Mouse (Mus musculus): ENCODE measurements around the gene Gm44805. TPM values are rescaled to one million over a fixed set of nuclear protein-coding genes. Genes with fewer than 3 reads are reported as not detected.
A peak's percentile ranks its signal among the peaks of the same experiment; 100 is the strongest.

Gm44805 gene
- polyA plus RNA-seq, 1 experiment, result not detected

DNA sequence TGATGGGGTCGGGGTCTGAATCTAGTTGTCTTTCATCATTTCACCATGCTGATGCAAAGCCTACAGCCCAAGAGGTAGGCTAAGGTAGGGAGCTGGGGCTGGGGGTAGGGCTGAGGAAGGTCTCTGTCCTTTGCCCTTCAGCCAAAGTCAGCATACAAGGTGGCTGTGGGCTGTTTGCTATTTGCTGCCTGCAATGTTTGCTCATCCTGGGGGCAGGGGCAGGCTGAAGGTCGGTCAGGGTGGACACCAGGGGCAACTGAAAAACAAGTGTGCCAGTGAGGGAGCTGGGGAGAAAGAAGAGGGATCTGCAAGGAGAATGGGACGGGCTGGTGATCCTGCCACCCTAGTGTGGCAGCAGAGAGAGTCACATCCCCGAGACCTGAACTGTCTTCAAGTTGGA lies 4.2 kb upstream of the Gm44805 start:
- H3K9me3 ChIP-seq, result no peaks in the 10 kb centered on the region
- peaks cover 34% of the 10 kb centered on the region for H3K4me1 ChIP-seq
- H3K4me3 ChIP-seq (replicated peaks), result no peak overlapping the region
- TF ChIP-seq GATA1 (IDR thresholded peaks at IDR 0.05; ENCODE audit: borderline replicate concordance, low read length), result no peak
- TF ChIP-seq FLI1 (IDR thresholded peaks at IDR 0.05; ENCODE audit: low read length), result no peak
- no peaks in the 10 kb centered on the region for H3K36me3 ChIP-seq (replicated peaks; ENCODE audit: low read length)
- peaks cover 53% of the 10 kb centered on the region for H3K27me3 ChIP-seq (replicated peaks)

DNA sequence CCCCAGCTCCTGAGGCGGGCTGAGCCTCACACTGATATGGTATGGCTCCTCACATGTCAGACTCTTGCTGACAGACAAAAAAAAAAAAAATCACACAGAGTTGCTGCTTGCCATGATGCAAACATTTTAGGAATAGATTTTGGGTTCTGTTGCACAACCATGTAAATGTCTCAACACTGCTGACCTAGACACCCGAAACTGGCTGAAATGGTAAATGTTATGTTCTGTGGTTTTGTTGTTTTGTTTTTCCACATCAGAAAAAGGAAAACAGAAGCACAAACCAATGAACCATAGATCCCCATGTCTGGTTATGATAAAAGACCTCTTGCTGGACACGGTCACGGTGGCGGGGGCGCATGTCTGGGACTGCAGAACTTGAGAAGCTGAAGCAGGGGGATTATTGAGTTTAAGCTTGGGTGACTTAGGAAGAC lies 2.6 kb upstream of the Gm44805 start:
- peaks cover 32% of the 10 kb centered on the region for H3K4me1 ChIP-seq
- TF ChIP-seq GATA1 (IDR thresholded peaks at IDR 0.05; ENCODE audit: borderline replicate concordance, low read length) (no peak), FLI1 (IDR thresholded peaks at IDR 0.05; ENCODE audit: low read length) (no peak)
- no peaks in the 10 kb centered on the region for H3K9me3 ChIP-seq
- H3K4me3 ChIP-seq (replicated peaks), result no peak overlapping the region
- no peaks in the 10 kb centered on the region for H3K36me3 ChIP-seq (replicated peaks; ENCODE audit: low read length)
- H3K27me3 ChIP-seq (replicated peaks), result peaks cover 44% of the 10 kb centered on the region

DNA sequence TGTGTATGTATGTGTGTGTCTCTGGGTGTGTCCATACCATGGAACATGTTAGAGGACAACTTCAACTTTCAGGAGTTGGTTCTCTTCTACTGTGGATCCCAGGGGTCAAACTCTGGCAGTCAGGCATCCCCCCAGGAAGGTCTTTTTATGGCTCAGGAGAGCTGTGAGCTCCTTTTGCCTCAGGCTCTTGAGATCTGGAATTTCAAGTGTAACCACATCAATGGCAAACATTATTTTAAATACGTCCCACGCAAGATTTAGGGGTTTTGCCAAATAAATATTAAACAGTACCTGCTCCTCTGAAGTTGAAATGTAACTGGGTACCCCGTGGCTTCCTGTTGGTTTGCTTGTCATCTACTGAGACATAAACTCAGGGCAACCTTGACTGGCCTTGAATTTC lies 1.8 kb upstream of the Gm44805 start:
- TF ChIP-seq GATA1 (IDR thresholded peaks at IDR 0.05; ENCODE audit: borderline replicate concordance, low read length), result no peak
- peaks cover 31% of the 10 kb centered on the region for H3K4me1 ChIP-seq
- no peaks in the 10 kb centered on the region for H3K36me3 ChIP-seq (replicated peaks; ENCODE audit: low read length)
- no peak overlapping the region for H3K4me3 ChIP-seq (replicated peaks)
- peaks cover 46% of the 10 kb centered on the region for H3K27me3 ChIP-seq (replicated peaks)
- H3K9me3 ChIP-seq, result no peaks in the 10 kb centered on the region

DNA sequence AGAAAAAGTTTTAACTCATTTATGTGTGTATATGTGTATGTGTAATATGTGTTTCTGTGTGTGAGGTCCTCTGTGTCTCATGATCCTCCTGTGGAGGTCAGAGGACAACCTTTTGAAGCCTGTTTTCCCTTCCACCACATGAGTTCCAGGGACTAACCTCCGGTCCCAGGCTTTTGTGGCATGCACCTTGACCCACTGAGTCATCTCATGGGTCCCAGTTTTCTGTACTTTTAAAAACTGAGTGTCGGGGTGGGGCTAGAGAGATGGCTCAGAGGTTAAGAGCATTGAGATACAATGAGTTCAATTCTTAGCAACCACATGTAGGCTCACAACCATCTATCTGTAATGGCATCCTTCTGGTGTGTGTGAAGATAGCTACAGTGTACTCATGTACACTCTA lies 521 bp downstream of the Gm44805 start:
- TF ChIP-seq FLI1 (IDR thresholded peaks at IDR 0.05; ENCODE audit: low read length), result no peak
- no peak for TF ChIP-seq GATA1 (IDR thresholded peaks at IDR 0.05; ENCODE audit: borderline replicate concordance, low read length)
- no peaks in the 10 kb centered on the region for H3K9me3 ChIP-seq
- peaks cover 63% of the 10 kb centered on the region for H3K27me3 ChIP-seq (replicated peaks)
- H3K4me3 ChIP-seq (replicated peaks), result no peak overlapping the region
- no peaks in the 10 kb centered on the region for H3K36me3 ChIP-seq (replicated peaks; ENCODE audit: low read length)
- H3K4me1 ChIP-seq, result peaks cover 34% of the 10 kb centered on the region

DNA sequence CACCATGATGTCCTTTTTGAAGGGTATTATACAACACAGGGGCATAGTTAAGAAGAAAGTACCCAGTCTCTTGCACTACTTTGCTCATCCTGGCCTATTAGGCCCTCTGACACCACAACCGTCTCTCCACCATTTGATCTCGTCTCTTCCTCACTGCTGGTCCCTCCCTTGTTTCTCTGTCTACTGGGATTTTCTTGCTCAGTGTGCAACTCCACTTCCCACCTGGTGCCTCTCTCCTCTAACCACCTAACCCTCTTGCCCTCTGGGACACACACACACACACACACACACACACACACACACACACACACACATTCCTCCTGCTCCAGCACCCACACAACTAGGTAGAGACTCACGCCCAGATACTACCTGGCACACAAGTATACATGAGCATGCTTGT lies 2.3 kb downstream of the Gm44805 start:
- TF ChIP-seq GATA1 (IDR thresholded peaks at IDR 0.05; ENCODE audit: borderline replicate concordance, low read length) (no peak), FLI1 (IDR thresholded peaks at IDR 0.05; ENCODE audit: low read length) (no peak)
- Histone ChIP-seq H3K36me3 (replicated peaks; ENCODE audit: low read length) (no peaks in the 10 kb centered on the region), H3K4me3 (replicated peaks) (no peak overlapping the region), H3K9me3 (no peaks in the 10 kb centered on the region), H3K4me1 (peaks cover 27% of the 10 kb centered on the region), H3K27me3 (replicated peaks) (peaks cover 57% of the 10 kb centered on the region)

DNA sequence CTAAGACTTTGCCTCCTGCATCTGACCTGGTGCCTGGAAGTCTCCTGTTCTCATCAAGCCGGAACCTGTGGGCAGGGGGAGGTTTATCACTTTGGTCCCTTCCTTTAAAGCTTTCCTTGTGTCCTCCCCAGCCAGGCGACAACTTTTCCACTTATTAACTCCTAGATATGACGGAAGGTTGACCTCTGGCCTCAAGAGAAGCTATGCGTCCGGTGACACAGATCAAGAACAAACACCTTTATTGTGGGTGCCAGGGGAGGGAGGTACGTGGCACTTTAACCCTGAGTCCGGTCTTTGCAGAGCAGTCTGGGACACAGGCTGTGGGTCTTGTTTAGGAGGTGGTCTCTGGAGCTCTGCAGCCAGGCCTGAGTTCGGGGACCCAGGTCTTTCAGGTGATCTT lies 3.4 kb downstream of the Gm44805 start, which contains the start of gene Apoc2:
TSS of gene Apoc2 (minus strand) at position 70 of the 400 bp plus-strand sequence.
- Histone ChIP-seq H3K27me3 (replicated peaks) (peaks cover 61% of the 10 kb centered on the region), H3K4me3 (replicated peaks) (no peak within 1 kb of the TSS)
- no peak for TF ChIP-seq GATA1 (IDR thresholded peaks at IDR 0.05; ENCODE audit: borderline replicate concordance, low read length)
- no peak for TF ChIP-seq FLI1 (IDR thresholded peaks at IDR 0.05; ENCODE audit: low read length)

DNA sequence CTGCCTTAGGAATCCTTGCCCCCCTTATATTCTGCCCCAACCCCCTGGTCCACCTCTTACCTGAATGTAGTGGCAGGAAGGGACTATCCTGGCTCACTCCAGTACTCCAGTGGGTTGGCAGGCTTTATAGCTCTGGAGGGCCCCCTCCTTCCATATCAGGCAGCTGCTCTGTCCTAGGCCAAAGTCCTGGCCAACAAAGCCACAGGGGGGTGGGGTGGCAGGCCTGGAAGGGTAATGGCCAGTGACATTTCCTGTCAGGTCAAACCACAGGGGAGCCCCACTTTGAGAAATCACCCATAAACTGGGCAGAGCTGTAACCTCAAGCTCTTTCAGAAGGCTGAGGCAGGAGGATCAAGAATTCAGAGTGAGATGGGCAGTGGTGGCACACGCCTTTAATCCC lies 4.6 kb downstream of the Gm44805 start:
- TF ChIP-seq FLI1 (IDR thresholded peaks at IDR 0.05; ENCODE audit: low read length) (no peak), GATA1 (IDR thresholded peaks at IDR 0.05; ENCODE audit: borderline replicate concordance, low read length) (no peak)
- Histone ChIP-seq H3K9me3 (no peaks in the 10 kb centered on the region), H3K4me3 (replicated peaks) (no peak overlapping the region), H3K36me3 (replicated peaks; ENCODE audit: low read length) (no peaks in the 10 kb centered on the region), H3K4me1 (peaks cover 25% of the 10 kb centered on the region), H3K27me3 (replicated peaks) (peaks cover 57% of the 10 kb centered on the region)

More for the DNA sequence above, 3.4 kb downstream of the Gm44805 start, which contains the start of gene Apoc2:
- H3K9me3 ChIP-seq, result no peaks in the 10 kb centered on the region
- no peaks in the 10 kb centered on the region for H3K36me3 ChIP-seq (replicated peaks; ENCODE audit: low read length)
- H3K4me1 ChIP-seq, result peaks cover 25% of the 10 kb centered on the region

DNA sequence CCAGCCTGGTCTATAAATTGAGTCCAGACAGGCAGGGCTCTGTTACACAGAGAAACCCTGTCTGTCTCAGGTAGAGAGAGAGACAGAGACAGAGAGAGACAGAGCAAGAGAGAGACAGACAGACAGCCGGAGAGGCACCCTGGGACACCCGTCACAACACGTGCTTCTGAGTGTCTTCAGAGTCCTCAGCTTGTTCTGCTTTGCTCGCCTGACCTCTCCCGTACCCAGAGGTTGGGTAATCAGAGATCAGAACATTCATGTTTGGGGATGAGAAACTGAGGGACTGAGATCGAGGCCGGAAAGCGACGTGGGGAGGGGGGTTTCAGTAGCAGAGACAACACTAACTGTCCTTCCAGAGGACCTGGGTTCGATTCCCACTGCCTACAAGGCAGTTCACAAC lies 5.4 kb downstream of the Gm44805 start:
- no peaks in the 10 kb centered on the region for H3K36me3 ChIP-seq (replicated peaks; ENCODE audit: low read length)
- no peak for TF ChIP-seq GATA1 (IDR thresholded peaks at IDR 0.05; ENCODE audit: borderline replicate concordance, low read length)
- TF ChIP-seq FLI1 (IDR thresholded peaks at IDR 0.05; ENCODE audit: low read length), result no peak
- H3K27me3 ChIP-seq (replicated peaks), result peaks cover 54% of the 10 kb centered on the region
- H3K4me3 ChIP-seq (replicated peaks), result peak overlapping the region; percentile 4
- H3K9me3 ChIP-seq, result no peaks in the 10 kb centered on the region
- peaks cover 19% of the 10 kb centered on the region for H3K4me1 ChIP-seq

DNA sequence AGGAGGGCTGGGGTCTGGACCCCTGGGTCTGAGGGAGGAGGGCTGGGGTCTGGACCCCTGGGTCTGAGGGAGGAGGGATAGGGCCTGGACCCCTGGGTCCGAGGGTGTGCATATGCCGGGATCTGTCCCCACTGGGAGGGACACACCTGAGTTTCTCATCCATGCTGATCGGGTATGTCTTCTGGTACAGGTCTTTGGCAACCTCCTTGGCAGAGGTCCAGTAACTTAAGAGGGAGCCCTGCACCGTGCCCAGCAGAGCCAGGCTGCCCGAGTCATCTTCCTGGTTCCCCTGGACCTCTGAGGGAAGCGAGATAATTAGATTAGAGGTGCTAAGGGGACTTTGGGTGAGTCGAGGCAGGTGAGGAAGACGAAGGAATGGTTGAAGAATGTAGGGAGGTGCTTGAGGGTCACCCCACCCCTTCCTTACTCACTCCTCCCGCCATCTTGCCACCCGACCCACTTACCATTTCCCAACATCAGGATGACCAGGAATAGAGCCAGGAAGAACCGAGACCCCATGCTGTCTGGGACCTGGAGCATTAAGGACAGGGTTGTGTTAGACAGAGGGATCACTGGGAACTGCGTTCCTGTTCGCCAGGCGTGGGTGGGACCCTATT lies 8.0 kb downstream of the Gm44805 start:
- peaks cover 32% of the 10 kb centered on the region for H3K4me1 ChIP-seq
- no peaks in the 10 kb centered on the region for H3K9me3 ChIP-seq
- TF ChIP-seq FLI1 (IDR thresholded peaks at IDR 0.05; ENCODE audit: low read length) (no peak), GATA1 (IDR thresholded peaks at IDR 0.05; ENCODE audit: borderline replicate concordance, low read length) (no peak)
- H3K4me3 ChIP-seq (replicated peaks), result no peak overlapping the region
- peaks cover 48% of the 10 kb centered on the region for H3K27me3 ChIP-seq (replicated peaks)
- no peaks in the 10 kb centered on the region for H3K36me3 ChIP-seq (replicated peaks; ENCODE audit: low read length)

DNA sequence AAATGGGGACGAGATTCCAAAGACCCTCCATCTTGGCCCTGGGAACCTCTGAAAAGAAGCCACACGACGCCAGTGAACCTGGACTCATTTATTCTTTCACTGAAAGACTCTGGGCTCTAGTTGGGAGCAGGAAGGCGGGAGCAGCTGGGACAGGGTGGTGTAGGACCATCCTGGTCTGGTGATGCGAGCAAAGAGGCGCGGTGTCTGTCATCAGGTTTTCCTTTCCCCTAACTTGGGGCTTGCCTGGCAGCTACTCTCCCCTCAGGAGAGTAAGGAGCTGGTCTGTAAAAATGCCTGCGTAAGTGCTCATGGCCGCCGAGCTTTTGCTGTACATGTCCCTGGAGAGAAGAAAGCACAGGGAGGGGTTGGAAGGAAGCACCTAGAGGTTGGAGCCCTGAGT lies 9.7 kb downstream of the Gm44805 start:
- Histone ChIP-seq H3K36me3 (replicated peaks; ENCODE audit: low read length) (no peaks in the 10 kb centered on the region), H3K4me3 (replicated peaks) (no peak overlapping the region), H3K9me3 (no peaks in the 10 kb centered on the region), H3K27me3 (replicated peaks) (peaks cover 33% of the 10 kb centered on the region), H3K4me1 (peaks cover 32% of the 10 kb centered on the region)
- TF ChIP-seq GATA1 (IDR thresholded peaks at IDR 0.05; ENCODE audit: borderline replicate concordance, low read length) (no peak), FLI1 (IDR thresholded peaks at IDR 0.05; ENCODE audit: low read length) (no peak)

All from megakaryocyte, embryonic 14.5 days (primary cell).